In genomic region chr13:49335077-49335982, GRCm38 (mm10) we compare ENCODE assay signal across 15 mouse cellular contexts. TPM values are rescaled to one million over a fixed set of nuclear protein-coding genes. Genes with fewer than 3 reads are reported as not detected.
DNase-seq lines count a peak whose midpoint lies in the region; ATAC-seq lines count a peak whose summit lies in the region.
"Had no signal": no experiment of that assay in that cellular context is flagged by ENCODE, and none has a peak within 500 bp of the region (broad histone marks: within the 10 kb centered on the region; RNA-seq: fewer than 3 reads in every experiment).

No protein-coding gene starts in this region.

- peaks cover 6% of the 10 kb centered on the region for H3K4me1 ChIP-seq in forebrain, embryonic 15.5 days
- H3K4me1 ChIP-seq in forebrain, embryonic 12.5 days = peaks cover 5% of the 10 kb centered on the region
- peaks cover 22% of the 10 kb centered on the region for H3K4me1 ChIP-seq in limb, embryonic 13.5 days

- peak; percentile 41 for DNase-seq in retina, embryonic 14.5 days (ENCODE audit: low spot score)
- no peak for DNase-seq in retina, postnatal 1 day
- DNase-seq in gastrocnemius, adult 18-20 months (ENCODE audit: low spot score) = no peak
- no peak for DNase-seq in testis, postnatal 14 days (ENCODE audit: low spot score)
- DNase-seq: cerebellum, adult 11-12 months; liver, embryonic 13.5 days; right cerebral cortex, postnatal 4 days; thymus, postnatal 36 days had no signal

- no peak overlapping the region for H3K4me3 ChIP-seq in forebrain, embryonic 15.5 days
- no peak overlapping the region for H3K4me3 ChIP-seq in forebrain, embryonic 12.5 days (replicated peaks)
- H3K4me3 ChIP-seq in limb, embryonic 13.5 days = no peak overlapping the region
- H3K4me3 ChIP-seq: liver, embryonic 13.5 days had no signal

- no peak for ATAC-seq in forebrain, embryonic 15.5 days (replicated peaks)
- ATAC-seq in forebrain, embryonic 12.5 days (ENCODE audit: low FRiP score) = no peak
- ATAC-seq in limb, embryonic 13.5 days (ENCODE audit: low FRiP score, low read depth) = peak; percentile 71
- ATAC-seq: inflammation-experienced regulatory T-cells, adult 6 months; midbrain, embryonic 16.5 days had no signal

- H3K9ac ChIP-seq in forebrain, embryonic 15.5 days (replicated peaks) = no peak overlapping the region
- H3K9ac ChIP-seq in forebrain, embryonic 12.5 days = no peak overlapping the region
- H3K9ac ChIP-seq in limb, embryonic 13.5 days = no peak overlapping the region
- H3K9ac ChIP-seq: liver, embryonic 13.5 days had no signal

- no peaks in the 10 kb centered on the region for H3K36me3 ChIP-seq in forebrain, embryonic 15.5 days
- no peaks in the 10 kb centered on the region for H3K36me3 ChIP-seq in forebrain, embryonic 12.5 days (replicated peaks)
- H3K36me3 ChIP-seq in limb, embryonic 13.5 days = no peaks in the 10 kb centered on the region
- H3K36me3 ChIP-seq: liver, embryonic 13.5 days had no signal

- H3K9me3 ChIP-seq in forebrain, embryonic 15.5 days = no peaks in the 10 kb centered on the region
- no peaks in the 10 kb centered on the region for H3K9me3 ChIP-seq in forebrain, embryonic 12.5 days
- H3K9me3 ChIP-seq in limb, embryonic 13.5 days = no peaks in the 10 kb centered on the region
- H3K9me3 ChIP-seq: liver, embryonic 13.5 days had no signal

- no peak overlapping the region for H3K4me2 ChIP-seq in forebrain, embryonic 15.5 days (replicated peaks)
- H3K4me2 ChIP-seq in forebrain, embryonic 12.5 days = no peak overlapping the region
- H3K4me2 ChIP-seq in limb, embryonic 13.5 days (replicated peaks) = no peak overlapping the region
- H3K4me2 ChIP-seq: heart, embryonic 11.5 days; liver, embryonic 13.5 days had no signal

- H3K27ac ChIP-seq in forebrain, embryonic 15.5 days (replicated peaks) = 0 out of 2 replicates have a peak overlapping the region, but pooled peaks have one; percentile 7
- no peak overlapping the region for H3K27ac ChIP-seq in forebrain, embryonic 12.5 days
- H3K27ac ChIP-seq in limb, embryonic 13.5 days = no peak overlapping the region
- H3K27ac ChIP-seq: liver, embryonic 13.5 days had no signal

- WGBS in forebrain, embryonic 15.5 days = 71% methylated on average over 12 of the region's 12 CpGs
- 79% methylated on average over 12 of the region's 12 CpGs for WGBS in forebrain, embryonic 12.5 days
- 19% methylated on average over 12 of the region's 12 CpGs for WGBS in limb, embryonic 13.5 days

- no peaks in the 10 kb centered on the region for H3K27me3 ChIP-seq in forebrain, embryonic 15.5 days
- no peaks in the 10 kb centered on the region for H3K27me3 ChIP-seq in forebrain, embryonic 12.5 days
- H3K27me3 ChIP-seq in limb, embryonic 13.5 days = no peaks in the 10 kb centered on the region
- H3K27me3 ChIP-seq: CH12.LX; liver, embryonic 13.5 days had no signal

RNA-seq across cellular contexts. Expression of gene Bicd2, which starts 6.1 kb away (rescaled TPM):
- polyA plus RNA-seq in forebrain, embryonic 15.5 days (2015; fragmentation: Nextera tagmentation; extraction: Ambion mirVana) = 26.4 and 27.1 TPM in 2 replicates
- 38.9 and 39.1 TPM in 2 replicates for polyA plus RNA-seq in forebrain, embryonic 12.5 days (2016; fragmentation: Nextera tagmentation; extraction: Ambion mirVana)
- polyA plus RNA-seq in limb, embryonic 13.5 days (2015; fragmentation: Nextera tagmentation; extraction: Ambion mirVana) = 34.2 and 36.6 TPM in 2 replicates
- total RNA-seq in gastrocnemius, adult 18-20 months (2021) = 10 to 100 TPM; 23.4 to 28.6 TPM

RNA-seq across cellular contexts. Expression of gene Fgd3, which starts 15.2 kb away (rescaled TPM):
- polyA plus RNA-seq in forebrain, embryonic 15.5 days (2015; fragmentation: Nextera tagmentation; extraction: Ambion mirVana) = 3.4 and 3.9 TPM in 2 replicates
- polyA plus RNA-seq in forebrain, embryonic 12.5 days (2016; fragmentation: Nextera tagmentation; extraction: Ambion mirVana) = 1.7 and 2.5 TPM in 2 replicates
- polyA plus RNA-seq in limb, embryonic 13.5 days (2015; fragmentation: Nextera tagmentation; extraction: Ambion mirVana) = 0.38 and 0.77 TPM in 2 replicates
- total RNA-seq in gastrocnemius, adult 18-20 months (2021) = under 1 TPM; 0.41 to 0.90 TPM
